Mouse (Mus musculus) neural tube, embryonic 14.5 days (tissue): ENCODE results near the gene Rexo1. TPM values are rescaled to one million over a fixed set of nuclear protein-coding genes. Genes with fewer than 3 reads are reported as not detected.
A peak's percentile ranks its signal among the peaks of the same experiment; 100 is the strongest.

Experiments used
- ATAC-seq: fragments of 200-750 bp; cut with Nextera tagmentation; 2 replicates; pipeline ENCODE4 v1.8.0; 2017; ENCODE audit warnings: low read depth, mild to moderate bottlenecking, moderate TSS enrichment, moderate library complexity
- H3K27ac ChIP-seq: fragments of 300-500 bp; sonication (generic); 2 replicates; pipeline ENCODE4 v1.5.1; 2014; ENCODE audit warnings: low read depth, mild to moderate bottlenecking, control low read depth, low read length, moderate library complexity, mixed read lengths
- H3K27me3 ChIP-seq: fragments of 300-500 bp; sonication (generic); 2 replicates; pipeline ENCODE4 v1.6.1; 2014; ENCODE audit warnings: low read length; ENCODE audit not compliant: control insufficient read depth, insufficient read depth
- H3K36me3 ChIP-seq: fragments of 300-500 bp; sonication (generic); 2 replicates; pipeline ENCODE4 v1.6.1; 2014; ENCODE audit warnings: low read length, mixed read lengths; ENCODE audit not compliant: control insufficient read depth, insufficient read depth
- H3K4me1 ChIP-seq: fragments of 300-500 bp; sonication (generic); 2 replicates; pipeline ENCODE4 v1.6.1; 2014; ENCODE audit warnings: low read length; ENCODE audit not compliant: control insufficient read depth, insufficient read depth
- H3K4me2 ChIP-seq: fragments of 300-500 bp; sonication (generic); 2 replicates; pipeline ENCODE4 v1.6.1; 2014; ENCODE audit warnings: mild to moderate bottlenecking, low read depth, low read length, control low read depth
- H3K4me3 ChIP-seq: fragments of 300-500 bp; sonication (generic); 2 replicates; pipeline ENCODE4 v1.5.1; 2014; ENCODE audit warnings: low read depth, low read length, control low read depth, mixed read lengths
- H3K9ac ChIP-seq: fragments of 300-500 bp; sonication (generic); replicated peaks from 2 replicates; pipeline ENCODE4 v1.6.1; 2014; ENCODE audit warnings: low read depth, mild to moderate bottlenecking, control low read depth, low read length, mixed read lengths
- H3K9me3 ChIP-seq: fragments of 300-500 bp; sonication (generic); 2 replicates; pipeline ENCODE4 v1.6.1; 2016; ENCODE audit warnings: low read length; ENCODE audit not compliant: control insufficient read depth
- WGBS: fragments of 180-500 bp; shearing (Covaris S2); extraction: QIAGEN DNeasy Blood & Tissue Kit; methylation state at CpG from one replicate; pipeline ENCODE4 v1.1.7; 2014; 5-methylcytosine and 5-hydroxymethylcytosine counted together
- polyA plus RNA-seq: library from polyadenylated mRNA; unstranded; fragments of >200 nt; fragmentation: Nextera tagmentation; extraction: Ambion mirVana; gene quantifications from 2 replicates; pipeline ENCODE4 v1.2.1, GENCODE M21; 2014

The Rexo1 gene
- polyA plus RNA-seq, 1 experiment from 2014 or later, result 30.6 TPM

DNA sequence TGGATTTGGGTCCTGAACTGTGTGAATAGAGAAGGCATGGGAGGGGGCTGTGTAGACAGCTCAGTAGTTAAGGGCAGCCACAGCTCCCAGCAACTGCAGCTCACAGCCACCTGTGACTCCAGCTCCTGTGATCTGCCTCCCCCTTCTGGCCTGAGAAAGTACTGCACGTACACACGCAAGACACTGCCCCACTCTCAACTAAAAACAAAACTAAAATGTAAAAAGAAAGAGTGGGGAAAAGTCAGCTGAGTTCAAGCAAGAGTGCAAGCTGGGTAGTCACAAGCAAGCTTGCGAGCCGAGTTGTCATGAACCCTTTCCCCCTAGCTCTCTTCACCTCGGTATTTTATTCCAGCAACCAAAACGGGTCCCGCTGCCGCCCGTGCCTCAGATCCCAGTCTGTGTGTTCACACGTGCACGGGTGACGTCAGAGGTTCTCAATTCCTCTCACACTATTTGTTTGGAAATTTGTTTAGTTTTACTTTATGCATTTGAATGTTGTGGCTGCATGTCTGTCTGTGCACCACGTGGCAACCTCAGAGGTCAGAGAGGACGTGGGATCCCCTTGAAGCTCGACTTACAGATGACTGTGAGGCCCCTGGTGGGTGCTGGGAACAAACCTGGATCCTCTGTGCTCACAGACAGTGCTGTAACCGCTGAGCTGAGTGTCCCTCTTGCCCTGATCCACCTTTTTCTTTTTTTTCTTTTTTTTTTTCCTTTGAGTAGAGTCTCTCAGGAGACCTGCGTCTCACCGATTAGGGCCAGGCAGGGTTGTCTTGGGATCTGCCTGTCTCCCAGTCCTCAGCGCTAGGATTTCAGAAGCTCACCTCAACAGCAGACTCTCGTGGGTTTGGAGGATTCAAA, 51.7 kb downstream of the Rexo1 start:
- H3K27me3 ChIP-seq, result peaks cover 24% of the 10 kb centered on the region
- no peaks in the 10 kb centered on the region for H3K36me3 ChIP-seq
- H3K4me1 ChIP-seq, result no peaks in the 10 kb centered on the region
- no peak overlapping the region for H3K4me3 ChIP-seq
- no peak overlapping the region for H3K9ac ChIP-seq
- 14% methylated on average over 20 of the region's 20 CpGs for WGBS
- no peaks in the 10 kb centered on the region for H3K9me3 ChIP-seq
- ATAC-seq, result peak; percentile 69; the same call in 1 of the 2 replicates
- peak overlapping the region; percentile 36 for H3K4me2 ChIP-seq
- H3K27ac ChIP-seq, result no peak overlapping the region

DNA sequence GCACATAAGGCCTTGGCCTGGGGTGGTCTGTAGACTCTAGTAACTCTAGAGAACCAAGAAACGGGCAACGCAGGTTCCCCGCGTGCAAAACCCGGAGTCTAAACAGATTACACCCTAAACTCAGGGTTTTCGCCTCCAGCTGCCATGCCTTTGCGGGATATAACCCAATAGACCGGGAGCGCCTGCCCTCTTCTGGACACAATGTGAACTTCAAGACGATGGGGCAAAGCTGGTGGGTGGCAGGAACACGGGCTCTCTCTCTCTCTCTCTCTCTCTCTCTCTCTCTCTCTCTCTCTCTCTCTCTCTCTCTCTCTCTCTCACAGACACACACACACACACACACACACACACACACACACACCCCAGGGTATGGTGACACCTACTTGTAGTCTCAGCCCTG, 55.1 kb downstream of the Rexo1 start:
- H3K4me3 ChIP-seq, result no peak overlapping the region
- no peaks in the 10 kb centered on the region for H3K9me3 ChIP-seq
- no peak for ATAC-seq
- WGBS, result under 1% methylated on average over 11 of the region's 11 CpGs
- H3K27me3 ChIP-seq, result peaks cover 40% of the 10 kb centered on the region
- H3K36me3 ChIP-seq, result no peaks in the 10 kb centered on the region
- no peaks in the 10 kb centered on the region for H3K4me1 ChIP-seq
- H3K9ac ChIP-seq, result no peak overlapping the region
- no peak overlapping the region for H3K4me2 ChIP-seq
- no peak overlapping the region for H3K27ac ChIP-seq

DNA sequence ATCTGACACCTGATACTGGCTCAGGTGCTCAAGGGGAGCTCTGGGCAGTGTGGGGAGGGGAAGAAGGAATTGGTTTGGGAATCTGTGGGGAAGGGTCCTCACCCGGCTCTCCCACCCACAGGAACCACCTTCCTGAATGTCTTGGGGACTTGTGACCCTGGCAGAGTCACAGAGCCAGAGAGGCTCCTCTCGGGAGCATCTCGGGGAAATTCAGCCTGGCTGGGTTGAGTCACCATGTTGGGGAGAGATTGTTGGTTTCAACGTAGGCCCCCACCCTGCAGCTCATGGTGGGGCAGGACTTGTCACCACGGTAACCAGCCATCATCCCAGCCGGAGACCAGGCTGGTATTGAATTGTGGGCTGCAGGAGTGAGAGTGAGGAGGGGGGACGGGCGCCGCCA, 56.6 kb downstream of the Rexo1 start:
- Histone ChIP-seq H3K4me2 (no peak overlapping the region), H3K9me3 (no peaks in the 10 kb centered on the region), H3K9ac (no peak overlapping the region), H3K4me3 (no peak overlapping the region), H3K27ac (no peak overlapping the region), H3K36me3 (no peaks in the 10 kb centered on the region), H3K27me3 (peaks cover 53% of the 10 kb centered on the region), H3K4me1 (no peaks in the 10 kb centered on the region)
- no peak for ATAC-seq
- 2% methylated on average over 7 of the region's 9 CpGs for WGBS

DNA sequence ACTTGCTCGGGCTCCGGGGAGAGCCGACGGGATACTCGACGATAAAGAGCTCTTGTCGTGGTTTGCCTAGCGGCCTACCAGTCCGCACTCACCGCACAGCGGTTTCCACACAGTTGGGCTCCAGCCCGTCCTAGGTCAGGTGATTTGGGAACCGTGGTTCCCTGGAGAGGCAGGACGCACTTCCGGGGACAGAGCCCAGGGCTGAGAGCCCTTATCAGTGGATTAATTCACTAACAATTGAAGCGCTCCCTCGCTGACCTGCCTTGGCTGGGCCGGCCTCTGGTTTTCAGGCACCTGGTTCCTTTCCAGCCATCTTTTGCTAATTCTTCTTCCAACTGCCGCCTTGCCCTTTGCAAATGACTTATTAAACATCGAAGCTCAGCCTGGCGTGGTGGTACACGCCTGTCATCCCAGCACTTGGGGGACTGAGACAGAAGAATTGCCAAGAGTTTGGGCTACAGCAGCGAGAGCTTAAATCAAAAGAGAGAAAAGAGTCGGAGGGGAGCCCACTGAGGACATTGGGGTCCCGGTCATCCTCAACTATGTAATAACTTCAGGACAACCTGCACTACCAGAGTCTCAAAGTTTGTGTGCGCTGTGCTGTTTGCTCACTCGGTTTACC, 57.6 kb downstream of the Rexo1 start:
- WGBS, result 1% methylated on average over 27 of the region's 27 CpGs
- Histone ChIP-seq H3K27me3 (peaks cover 57% of the 10 kb centered on the region), H3K9me3 (no peaks in the 10 kb centered on the region), H3K4me2 (no peak overlapping the region), H3K9ac (no peak overlapping the region), H3K27ac (no peak overlapping the region), H3K36me3 (no peaks in the 10 kb centered on the region), H3K4me1 (no peaks in the 10 kb centered on the region), H3K4me3 (no peak overlapping the region)
- no peak for ATAC-seq

DNA sequence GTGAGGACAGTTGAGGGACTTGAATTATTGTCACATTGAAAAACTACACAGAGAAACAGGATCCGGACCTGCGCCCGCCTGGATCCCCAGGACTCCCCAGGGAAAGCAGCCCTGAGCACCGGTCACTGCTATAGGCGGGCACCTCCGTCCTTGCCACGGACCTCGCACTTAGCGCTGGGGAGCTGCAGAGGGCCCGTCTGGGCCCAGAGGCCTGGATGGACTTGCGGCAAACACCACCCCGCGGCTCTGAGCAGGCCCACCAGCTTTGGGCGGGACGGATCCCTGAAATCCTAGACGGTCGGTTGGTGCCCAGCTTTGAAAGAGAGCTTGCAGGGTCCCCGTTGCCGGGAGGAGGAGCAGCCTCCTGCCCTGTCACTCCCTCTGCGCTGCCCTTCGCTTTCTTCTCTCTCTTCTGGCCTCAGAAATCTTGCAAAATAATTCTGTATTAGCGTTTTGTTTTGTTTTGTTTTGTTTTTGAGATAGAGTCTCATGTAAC, 58.5 kb downstream of the Rexo1 start:
- under 1% methylated on average over 22 of the region's 22 CpGs for WGBS
- no peak for ATAC-seq
- H3K27ac ChIP-seq, result no peak overlapping the region
- H3K9ac ChIP-seq, result no peak overlapping the region
- no peaks in the 10 kb centered on the region for H3K36me3 ChIP-seq
- H3K4me2 ChIP-seq, result no peak overlapping the region
- H3K9me3 ChIP-seq, result no peaks in the 10 kb centered on the region
- peaks cover 61% of the 10 kb centered on the region for H3K27me3 ChIP-seq
- no peaks in the 10 kb centered on the region for H3K4me1 ChIP-seq
- no peak overlapping the region for H3K4me3 ChIP-seq

DNA sequence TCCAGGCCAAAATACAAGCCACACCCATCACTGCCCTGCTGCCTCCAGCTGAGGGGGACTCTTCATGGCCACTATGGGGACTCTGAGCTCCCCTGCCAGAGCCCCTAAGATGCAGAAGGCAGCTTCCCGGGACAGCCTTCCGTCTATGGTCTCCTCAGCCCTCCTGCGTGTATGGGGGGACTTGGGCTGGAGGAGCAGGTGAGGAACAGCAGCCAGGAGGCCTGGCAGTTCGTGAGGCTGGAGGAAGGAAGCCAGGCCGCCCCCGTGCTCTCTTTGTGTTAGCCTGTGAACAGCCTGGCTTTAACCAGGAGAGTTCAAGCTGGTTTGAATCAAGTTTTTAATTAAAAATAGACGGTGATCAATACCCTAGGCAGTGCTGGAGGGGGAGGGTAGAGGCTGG, 59.1 kb downstream of the Rexo1 start:
- no peaks in the 10 kb centered on the region for H3K9me3 ChIP-seq
- no peaks in the 10 kb centered on the region for H3K36me3 ChIP-seq
- H3K4me2 ChIP-seq, result no peak overlapping the region
- H3K4me3 ChIP-seq, result no peak overlapping the region
- WGBS, result under 1% methylated on average over 7 of the region's 7 CpGs
- ATAC-seq, result no peak
- no peaks in the 10 kb centered on the region for H3K4me1 ChIP-seq
- no peak overlapping the region for H3K9ac ChIP-seq
- H3K27ac ChIP-seq, result no peak overlapping the region
- peaks cover 64% of the 10 kb centered on the region for H3K27me3 ChIP-seq

DNA sequence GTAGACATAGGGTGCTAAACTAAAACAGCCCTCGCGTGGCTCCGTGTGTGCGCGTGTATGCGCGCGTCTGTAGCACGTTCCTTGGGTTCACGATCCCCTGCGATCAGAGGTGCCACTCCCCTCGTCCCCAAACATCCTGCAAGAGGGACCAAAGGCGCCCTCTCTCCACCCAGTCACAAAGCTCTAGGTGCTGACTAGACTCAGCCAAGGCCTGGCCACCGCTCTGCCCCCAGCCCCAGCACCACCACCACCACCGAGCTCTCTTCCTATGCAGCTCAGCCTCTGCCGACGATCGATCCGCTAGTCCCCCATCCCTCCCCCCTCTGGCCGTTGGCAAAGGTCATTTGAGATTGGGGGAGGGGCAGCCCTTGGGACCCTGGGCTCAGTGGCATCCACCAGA, 64.9 kb downstream of the Rexo1 start:
- H3K4me3 ChIP-seq, result peak overlapping the region; percentile 32
- ATAC-seq, result no peak
- WGBS, result 1% methylated on average over 20 of the region's 20 CpGs
- H3K4me1 ChIP-seq, result 0 out of 2 replicates have a peak, but pooled peaks cover 9% of the 10 kb centered on the region
- H3K4me2 ChIP-seq, result no peak overlapping the region; the same call in 1 of the 2 replicates
- H3K27ac ChIP-seq, result no peak overlapping the region
- H3K27me3 ChIP-seq, result peaks cover 80% of the 10 kb centered on the region
- no peaks in the 10 kb centered on the region for H3K36me3 ChIP-seq
- no peaks in the 10 kb centered on the region for H3K9me3 ChIP-seq
- H3K9ac ChIP-seq, result 0 out of 2 replicates have a peak overlapping the region, but pooled peaks have one; percentile 16

DNA sequence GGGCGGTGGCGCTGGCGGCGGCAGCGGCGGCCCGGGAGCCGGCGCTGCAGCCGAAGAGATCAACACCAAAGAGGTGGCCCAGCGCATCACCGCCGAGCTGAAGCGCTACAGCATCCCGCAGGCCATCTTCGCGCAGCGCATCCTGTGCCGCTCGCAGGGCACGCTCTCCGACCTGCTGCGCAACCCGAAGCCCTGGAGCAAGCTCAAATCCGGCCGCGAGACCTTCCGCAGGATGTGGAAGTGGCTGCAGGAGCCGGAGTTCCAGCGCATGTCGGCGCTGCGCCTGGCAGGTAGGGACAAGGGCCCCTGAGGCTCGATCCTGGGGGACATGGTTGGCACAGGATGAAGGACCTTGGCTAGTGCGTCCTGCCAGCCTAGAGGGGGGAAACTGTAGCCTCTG, 65.5 kb downstream of the Rexo1 start:
- ATAC-seq, result no peak
- Histone ChIP-seq H3K9me3 (no peaks in the 10 kb centered on the region), H3K4me2 (no peak overlapping the region; the same call in 1 of the 2 replicates), H3K27me3 (peaks cover 85% of the 10 kb centered on the region), H3K4me3 (peak overlapping the region; percentile 32), H3K27ac (no peak overlapping the region), H3K36me3 (no peaks in the 10 kb centered on the region), H3K4me1 (0 out of 2 replicates have a peak, but pooled peaks cover 9% of the 10 kb centered on the region), H3K9ac (no peak overlapping the region)
- under 1% methylated on average over 28 of the region's 35 CpGs for WGBS

DNA sequence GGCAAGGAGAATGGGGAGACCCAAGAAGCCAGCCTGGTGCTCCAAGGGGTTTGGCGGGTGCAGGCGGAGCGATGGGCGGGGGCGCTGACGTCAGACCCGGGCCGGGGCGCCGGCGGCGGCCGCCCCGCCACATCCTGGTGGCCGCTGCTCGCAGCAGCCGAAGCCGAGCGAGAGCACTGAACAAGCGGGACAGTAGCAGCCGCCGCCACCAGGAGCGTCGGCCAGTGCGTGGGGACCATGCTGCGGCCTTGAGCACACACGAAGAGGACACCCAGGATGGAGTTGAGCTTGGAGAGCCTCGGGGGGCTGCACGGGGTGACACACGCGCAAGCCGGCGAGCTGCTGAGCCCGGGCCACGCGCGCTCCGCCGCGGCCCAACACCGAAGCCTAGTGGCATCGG, 66.6 kb downstream of the Rexo1 start, which contains the start of gene Onecut3:
Gene Onecut3 (plus strand): TSS at position 104 of the 400 bp plus-strand sequence.
- peak; percentile 28; the same call in 1 of the 2 replicates for ATAC-seq
- peak within 1 kb of the TSS; percentile 32 for H3K4me3 ChIP-seq
- H3K36me3 ChIP-seq, result no peaks in the 10 kb centered on the region
- H3K4me1 ChIP-seq, result 0 out of 2 replicates have a peak, but pooled peaks cover 9% of the 10 kb centered on the region
- WGBS, result 0% methylated on average over 34 of the region's 42 CpGs
- H3K4me2 ChIP-seq, result peak within 1 kb of the TSS; percentile 60
- H3K9me3 ChIP-seq, result no peaks in the 10 kb centered on the region
- H3K27me3 ChIP-seq, result peaks cover 83% of the 10 kb centered on the region
- H3K27ac ChIP-seq, result 0 out of 2 replicates have a peak within 1 kb of the TSS, but pooled peaks have one; percentile 16
- peak within 1 kb of the TSS; percentile 32 for H3K9ac ChIP-seq
